Comparison of ENCODE assay signal across 11 mouse cellular contexts in genomic region chr11:80067558-80067957, GRCm38 (mm10). TPM values are rescaled to one million over a fixed set of nuclear protein-coding genes. Genes with fewer than 3 reads are reported as not detected.
DNase-seq lines count a peak whose midpoint lies in the region; ATAC-seq lines count a peak whose summit lies in the region.
"Had no signal": no experiment of that assay in that cellular context is flagged by ENCODE, and none has a peak within 500 bp of the region (broad histone marks: within the 10 kb centered on the region; RNA-seq: fewer than 3 reads in every experiment).

No protein-coding gene starts in this region.

- WGBS in heart, embryonic 16.5 days = 68% methylated on average over 5 of the region's 5 CpGs

- DNase-seq in heart, adult 9 months (ENCODE audit: low spot score in 2 of 2) = no peak
- DNase-seq in 416B (ENCODE audit: low read depth) = peak; percentile 85
- peak; percentile 20 to 42 for DNase-seq in natural killer cell, adult 2 months (ENCODE audit: low spot score in 2 of 2)
- DNase-seq in embryo, embryonic 11 days = no peak
- DNase-seq in adrenal gland, adult (ENCODE audit: inconsistent age in 2 of 2, low spot score in 1 of 2) = no peak
- DNase-seq in adrenal gland, adult 8-10 months = no peak
- DNase-seq: cerebellum, postnatal 10 days had no signal

- peaks cover 2% of the 10 kb centered on the region; the same call in 1 of the 2 replicates for H3K4me1 ChIP-seq in heart, embryonic 16.5 days (ENCODE audit: control insufficient read depth, insufficient read depth, low read length)
- H3K4me1 ChIP-seq: neural tube, embryonic 12.5 days had no signal

- no peak overlapping the region for H3K9ac ChIP-seq in heart, embryonic 16.5 days (ENCODE audit: low read length)
- H3K9ac ChIP-seq: neural tube, embryonic 12.5 days had no signal

- H3K27me3 ChIP-seq in heart, embryonic 16.5 days (ENCODE audit: control insufficient read depth, insufficient read depth, low read length) = no peaks in the 10 kb centered on the region
- H3K27me3 ChIP-seq: neural tube, embryonic 12.5 days had no signal

- no peak overlapping the region for H3K4me2 ChIP-seq in heart, embryonic 16.5 days (ENCODE audit: low read depth, low read length)
- H3K4me2 ChIP-seq: neural tube, embryonic 12.5 days had no signal

- H3K27ac ChIP-seq in heart, embryonic 16.5 days (ENCODE audit: low read length) = peak overlapping the region; percentile 55; the same call in 1 of the 2 replicates
- H3K27ac ChIP-seq: neural tube, embryonic 12.5 days had no signal

- no peaks in the 10 kb centered on the region for H3K9me3 ChIP-seq in heart, embryonic 16.5 days (replicated peaks; ENCODE audit: control insufficient read depth, low read length)
- H3K9me3 ChIP-seq: neural tube, embryonic 12.5 days had no signal

- no peak overlapping the region for H3K4me3 ChIP-seq in heart, embryonic 16.5 days (ENCODE audit: low read length)
- H3K4me3 ChIP-seq: neural tube, embryonic 12.5 days had no signal

- no peak for ATAC-seq in heart, embryonic 16.5 days (replicated peaks; ENCODE audit: extremely low read depth, insufficient read depth, low FRiP score)
- ATAC-seq in granulocyte monocyte progenitor cell, adult 5-6 weeks (replicated peaks; ENCODE audit: poor library complexity, severe bottlenecking) = peak; percentile 94
- ATAC-seq: intestine, postnatal 0 days had no signal

- peaks cover 9% of the 10 kb centered on the region; the same call in 1 of the 2 replicates for H3K36me3 ChIP-seq in heart, embryonic 16.5 days (ENCODE audit: control insufficient read depth, insufficient read depth)

RNA-seq across cellular contexts. Expression of gene Crlf3, which starts 13.2 kb away (rescaled TPM):
- 32.0 and 42.8 TPM in 2 replicates for polyA plus RNA-seq in heart, embryonic 16.5 days (2015; fragmentation: Nextera tagmentation; extraction: Ambion mirVana)
- total RNA-seq in granulocyte monocyte progenitor cell, adult 5-6 weeks (2014; fragmentation: Nextera tagmentation) = 85.9 and 104 TPM in 2 replicates
- 95.3 and 97.5 TPM in 2 replicates for total RNA-seq in granulocyte monocyte progenitor cell, adult 5-6 weeks (2017)
- 10 to 100 TPM; 15.7 to 30.6 (median 22.2) TPM for total RNA-seq in adrenal gland, adult 8-10 months (2022)

RNA-seq across cellular contexts. Expression of gene Atad5, which starts 21.6 kb away (rescaled TPM):
- 4.6 and 5.0 TPM in 2 replicates for polyA plus RNA-seq in heart, embryonic 16.5 days (2015; fragmentation: Nextera tagmentation; extraction: Ambion mirVana)
- 29.5 and 45.3 TPM in 2 replicates for total RNA-seq in granulocyte monocyte progenitor cell, adult 5-6 weeks (2014; fragmentation: Nextera tagmentation)
- total RNA-seq in granulocyte monocyte progenitor cell, adult 5-6 weeks (2017) = 34.5 and 37.3 TPM in 2 replicates
- total RNA-seq in adrenal gland, adult 8-10 months (2022) = 1 to 10 TPM; 2.1 to 3.9 (median 2.8) TPM

Comparison
In these comparisons a context has a peak if more than half of its experiments do, and no peak if none do; other contexts are left out.
1. DNase-seq: peak in 416B (single experiment) and natural killer cell, adult 2 months (2 of 2); none in heart, adult 9 months (0 of 2), embryo, embryonic 11 days (single experiment), adrenal gland, adult (0 of 2) and adrenal gland, adult 8-10 months (single experiment).
2. RNA of gene Atad5, which starts 21.6 kb away (total RNA-seq): 29.5 to 45.3 TPM in granulocyte monocyte progenitor cell, adult 5-6 weeks; 2.1 to 3.9 TPM in adrenal gland, adult 8-10 months; every median in the first group is over 4 times any median in the second.